Mouse (Mus musculus) adipocyte (in vitro differentiated cells): ENCODE measurements around the gene Arrdc4.
A peak's percentile ranks its signal among the peaks of the same experiment; 100 is the strongest.

Experiments
- DNase-seq: peaks from one replicate; pipeline ENCODE4 v3.0.0-alpha.2; 2016; ENCODE audit warnings: low spot score

Arrdc4 gene

DNA sequence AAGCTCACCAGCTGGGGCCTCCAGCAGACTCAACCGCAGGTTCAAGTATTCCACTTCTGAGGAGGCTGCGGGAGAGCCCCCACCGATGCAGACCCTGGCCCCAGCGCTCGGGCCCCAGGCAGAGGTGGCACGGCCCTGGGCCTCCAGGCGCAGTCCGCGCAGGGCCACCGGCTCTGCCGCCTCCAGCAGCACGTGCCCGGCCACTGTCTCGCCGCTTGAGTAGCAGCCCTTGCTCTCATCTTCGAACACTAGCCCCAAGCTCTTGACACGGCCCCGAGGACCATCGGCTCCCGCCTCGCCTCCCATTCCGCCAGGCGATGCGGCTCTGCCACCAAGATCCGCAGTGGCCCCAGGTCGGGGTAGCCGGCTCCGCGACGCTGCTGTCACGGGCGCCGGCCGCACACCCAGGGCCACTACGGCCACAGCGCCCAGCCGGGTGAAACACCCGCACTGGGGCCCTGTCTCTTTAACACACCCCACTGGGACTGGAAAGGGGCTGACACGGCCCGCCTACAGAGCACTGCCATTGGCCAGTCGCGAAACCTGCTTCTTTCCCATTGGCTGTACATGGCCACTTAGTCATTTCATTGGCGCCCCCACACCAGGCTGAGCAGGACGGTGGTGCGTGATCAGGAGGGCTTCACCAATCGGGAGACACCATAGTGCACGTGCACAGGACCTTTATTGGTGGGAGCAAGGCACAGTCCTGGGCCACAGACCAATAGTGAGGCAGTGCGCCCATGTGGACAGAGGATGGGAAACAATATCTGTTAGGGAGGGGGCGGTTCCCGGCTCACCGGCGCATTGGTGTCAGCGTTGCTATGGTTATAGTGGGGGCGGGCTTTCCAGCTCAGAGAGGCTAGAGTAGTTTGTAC is at the start of gene Arrdc4:
Gene Arrdc4, minus strand, starts transcription at position 481 of the 875 bp plus-strand sequence.
- DNase-seq = peak; percentile 97

DNA sequence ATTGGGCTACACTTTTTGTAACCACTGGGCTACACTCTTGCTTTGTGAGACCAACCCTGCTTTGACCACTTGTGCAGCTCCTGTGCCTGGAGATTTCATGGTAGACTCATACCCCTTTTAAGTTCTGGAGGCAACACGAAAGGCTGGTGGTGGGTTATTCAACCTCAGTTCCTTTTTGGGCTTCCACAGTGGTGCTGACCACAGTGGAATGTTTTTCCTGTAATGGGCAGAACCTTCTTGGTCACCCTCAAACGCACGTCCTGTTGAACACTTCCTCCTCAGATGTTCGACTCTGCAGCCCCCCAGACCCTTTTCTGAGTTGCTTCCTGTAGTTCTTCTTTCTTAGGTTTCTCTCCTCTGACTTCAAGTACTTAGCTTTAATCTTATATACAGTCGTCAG is 46.5 kb upstream of the Arrdc4 start:
- DNase-seq = no peak

DNA sequence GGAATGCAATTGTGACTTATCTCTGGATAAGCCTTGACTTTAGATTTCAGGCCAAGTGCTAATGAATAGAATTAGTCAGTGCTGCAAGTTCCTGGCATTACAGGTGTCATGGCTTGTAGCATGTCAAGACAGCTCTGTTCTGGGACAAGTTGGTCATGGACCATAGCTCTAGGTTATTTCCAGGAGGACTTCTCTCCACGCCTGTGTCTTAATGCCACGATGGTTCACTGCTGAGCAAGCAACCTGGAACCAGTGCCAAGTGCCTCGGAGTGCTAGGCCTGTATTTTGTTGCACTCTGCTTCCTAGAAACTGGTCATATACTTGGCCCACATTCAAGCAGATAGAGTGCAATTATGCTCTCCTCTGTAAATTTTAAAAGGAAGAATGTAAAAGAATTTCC is 39.7 kb upstream of the Arrdc4 start:
- no peak for DNase-seq

DNA sequence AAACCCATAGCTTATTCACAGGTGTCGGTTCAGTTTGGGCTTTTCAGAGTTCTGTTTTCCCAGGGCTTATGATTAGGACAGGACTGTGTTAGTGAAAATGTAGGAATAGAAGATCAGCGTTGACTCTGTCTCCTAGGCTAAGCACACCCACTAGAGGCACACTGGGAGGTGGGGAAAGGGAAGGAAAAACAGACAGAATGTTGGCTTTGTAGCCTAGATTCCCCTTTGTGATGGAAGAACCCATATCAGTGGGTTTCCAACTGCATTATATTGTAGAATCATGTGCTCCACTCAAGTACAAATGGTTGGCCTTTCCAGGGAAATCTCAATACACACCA is 22.7 kb upstream of the Arrdc4 start:
- no peak for DNase-seq

DNA sequence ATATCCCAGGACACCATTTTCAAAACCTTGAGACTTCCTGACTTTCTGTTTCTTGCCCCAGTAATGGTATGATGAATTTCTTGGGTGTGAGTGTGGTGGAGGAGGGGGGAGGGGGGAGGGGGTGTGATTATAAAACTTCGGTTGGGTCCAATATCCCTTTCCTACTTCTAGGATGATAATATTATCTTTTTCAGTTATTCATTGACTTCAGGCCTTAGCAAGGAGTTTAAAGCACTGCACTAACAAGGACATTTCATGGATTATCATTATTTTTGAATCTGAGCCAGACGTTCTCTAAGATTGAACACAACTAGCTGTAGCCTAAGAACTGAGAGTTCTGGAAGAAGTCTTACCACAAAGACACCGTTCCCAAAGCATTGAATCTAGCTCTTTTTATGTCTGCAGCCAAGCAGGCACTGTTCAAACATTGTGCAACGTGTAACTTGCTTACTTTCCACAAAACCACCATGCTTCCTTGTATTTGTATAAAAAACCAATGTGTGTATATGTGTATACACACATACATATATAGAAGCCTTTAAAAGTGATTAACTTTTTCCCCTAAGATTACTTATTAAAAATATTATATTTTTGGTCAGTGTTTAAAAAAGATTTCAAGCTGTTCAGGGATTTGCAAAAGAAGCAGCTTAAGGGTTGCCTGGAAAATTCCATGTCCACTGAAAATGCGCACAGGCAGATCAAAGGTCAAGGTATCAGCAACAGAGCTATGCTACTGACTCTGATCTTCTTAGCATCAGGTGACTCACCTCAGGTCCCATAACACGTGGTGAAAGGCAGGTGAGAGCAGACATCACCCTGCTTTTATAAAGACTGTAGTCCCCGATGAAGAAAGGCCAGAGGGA is 22.1 kb upstream of the Arrdc4 start:
- no peak for DNase-seq

DNA sequence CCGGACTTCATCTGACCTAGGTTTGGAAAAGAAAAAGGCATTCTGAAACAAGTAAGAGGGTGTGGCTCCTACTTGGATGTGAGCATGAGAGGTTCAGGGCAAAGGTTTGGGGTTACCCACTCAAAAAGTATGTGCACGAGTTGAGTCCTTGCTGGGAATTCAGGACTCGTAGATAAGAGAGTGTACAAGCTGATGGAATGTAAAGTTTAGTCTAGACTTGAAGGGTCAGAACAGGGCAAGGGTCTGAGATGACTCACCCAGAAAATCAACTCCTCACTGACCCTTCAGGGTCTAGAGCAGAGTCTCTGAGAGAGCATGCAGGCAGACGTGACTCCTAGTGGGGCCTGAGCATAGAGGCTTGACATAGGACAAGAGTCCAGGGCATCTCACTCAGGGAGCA is 16.9 kb upstream of the Arrdc4 start:
- DNase-seq = no peak

DNA sequence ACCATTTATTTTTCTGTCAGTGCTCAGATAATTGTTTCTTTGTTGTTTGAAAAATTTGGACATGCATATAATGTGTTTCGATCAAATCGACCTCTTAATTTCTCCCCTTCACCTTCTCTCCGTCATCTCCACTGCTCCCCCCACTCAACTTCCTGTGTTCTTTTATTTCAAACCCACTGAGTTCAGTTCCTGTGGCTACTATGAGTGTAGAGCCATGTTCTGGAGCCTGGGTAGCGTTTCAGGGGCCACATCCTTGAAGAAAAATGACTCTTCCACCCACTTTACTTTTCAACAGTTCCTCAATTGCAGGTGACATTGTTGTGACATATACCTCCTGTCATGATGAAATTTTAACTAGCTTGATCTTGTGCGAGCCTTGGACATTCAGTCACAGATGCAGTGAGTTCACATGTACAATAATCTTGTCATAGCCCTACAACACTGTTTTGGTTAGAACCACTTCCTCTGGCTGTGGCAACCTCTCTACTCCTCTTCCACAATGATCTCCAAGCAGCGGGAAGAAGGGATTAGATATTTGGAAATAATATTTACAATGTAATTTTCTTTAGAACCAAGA is 10.2 kb upstream of the Arrdc4 start:
- DNase-seq = no peak

DNA sequence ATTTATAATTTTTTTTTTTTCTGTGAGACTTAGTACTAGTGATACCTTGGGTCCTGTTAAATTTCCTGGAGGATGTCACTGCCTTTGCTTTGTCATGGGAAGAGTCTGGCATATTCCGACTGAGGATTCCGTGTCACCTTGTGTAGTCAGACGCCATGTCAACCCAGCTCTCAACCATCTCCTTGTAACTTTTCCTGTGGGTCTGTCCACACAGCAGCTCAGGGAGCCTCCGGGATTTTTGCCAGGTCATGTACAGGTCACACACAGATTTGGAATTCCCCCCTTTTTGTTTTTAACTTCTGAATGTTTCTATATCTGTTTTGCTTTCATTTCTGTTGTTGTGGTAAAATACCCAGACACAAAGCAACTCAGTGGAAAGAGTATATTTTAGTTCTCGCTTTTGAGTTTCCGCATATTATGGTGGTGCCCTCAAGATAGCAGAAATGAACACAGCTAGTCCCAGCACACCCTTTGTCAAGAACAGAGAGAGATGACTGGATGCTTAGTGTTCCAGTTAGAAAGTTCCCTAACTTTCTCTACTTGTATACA is 7.7 kb upstream of the Arrdc4 start:
- no peak for DNase-seq

DNA sequence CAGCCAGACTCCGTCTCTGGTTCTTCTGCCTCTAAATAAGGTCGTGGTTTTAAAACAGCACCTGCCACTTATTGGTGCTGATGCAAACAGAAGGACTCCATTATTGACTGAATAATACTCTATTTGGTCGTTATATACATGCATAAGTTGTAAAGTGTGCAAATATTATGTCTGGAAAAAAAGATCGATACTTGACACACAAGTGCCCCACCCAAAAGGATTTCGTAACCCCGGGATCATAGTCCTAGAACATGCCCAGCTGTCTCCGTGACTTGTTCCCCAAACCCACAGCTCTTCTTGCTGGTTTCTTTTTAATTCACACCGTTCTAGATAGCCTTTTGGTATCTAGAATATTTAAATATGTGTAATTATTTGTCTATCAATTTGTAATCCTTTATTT is 878 bp upstream of the Arrdc4 start:
- no peak for DNase-seq

DNA sequence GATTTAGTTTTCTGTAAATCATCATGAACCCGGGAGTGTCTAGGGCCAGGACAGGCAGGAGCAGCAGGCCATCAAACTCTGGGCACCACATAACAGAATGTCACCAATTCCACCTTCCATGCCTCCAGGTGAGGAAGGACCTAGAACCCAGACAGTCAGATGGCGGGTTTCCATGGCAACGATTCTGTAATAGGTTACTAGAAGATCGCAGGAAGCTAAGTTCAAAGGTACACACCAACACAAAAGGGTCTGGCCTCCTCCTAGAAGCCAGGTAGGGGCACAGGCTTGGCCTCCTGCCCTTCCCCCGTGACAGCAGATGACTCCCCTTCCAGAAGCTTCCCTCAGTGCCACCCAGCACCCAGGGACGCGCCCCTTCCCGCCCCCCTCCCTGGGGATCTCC is 680 bp downstream of the Arrdc4 start:
- DNase-seq = peak; percentile 14

DNA sequence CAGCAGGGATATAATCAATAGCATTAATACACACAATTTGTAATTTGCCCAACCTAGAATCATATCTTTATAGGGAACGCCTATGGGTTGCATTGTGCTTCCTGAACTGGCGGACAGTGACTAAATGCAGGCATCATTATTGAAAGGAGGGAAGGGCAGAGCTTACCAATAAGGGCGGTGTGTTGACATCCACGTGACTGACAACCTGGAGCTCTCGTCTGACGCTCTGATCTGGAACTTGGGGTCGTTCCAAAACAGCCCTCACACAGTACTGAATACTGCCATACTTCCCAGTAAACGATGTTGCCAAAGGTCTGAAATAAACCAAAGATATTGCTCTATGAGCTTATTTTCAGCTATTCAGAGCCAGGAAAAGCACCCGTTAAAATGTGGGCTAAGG is 4.4 kb downstream of the Arrdc4 start:
- no peak for DNase-seq

DNA sequence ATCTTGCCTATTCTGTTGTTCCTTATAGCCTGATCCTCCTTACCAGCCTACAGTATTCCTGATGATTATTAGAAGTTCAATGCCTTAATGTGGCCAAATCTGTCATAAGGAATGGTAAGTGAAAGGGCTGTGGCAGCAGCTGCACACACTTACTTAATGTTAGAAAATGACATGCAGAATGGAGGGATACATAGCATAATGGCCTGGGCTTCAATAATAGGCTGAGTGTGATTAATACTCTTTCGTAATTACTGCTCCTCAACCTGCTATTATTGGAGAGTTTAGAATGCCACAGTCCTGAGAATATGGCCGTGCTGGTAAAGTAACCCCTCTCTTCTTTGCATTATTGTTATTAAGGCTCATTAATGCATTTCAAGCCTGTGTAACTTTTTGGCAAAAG is 4.8 kb downstream of the Arrdc4 start:
- no peak for DNase-seq

DNA sequence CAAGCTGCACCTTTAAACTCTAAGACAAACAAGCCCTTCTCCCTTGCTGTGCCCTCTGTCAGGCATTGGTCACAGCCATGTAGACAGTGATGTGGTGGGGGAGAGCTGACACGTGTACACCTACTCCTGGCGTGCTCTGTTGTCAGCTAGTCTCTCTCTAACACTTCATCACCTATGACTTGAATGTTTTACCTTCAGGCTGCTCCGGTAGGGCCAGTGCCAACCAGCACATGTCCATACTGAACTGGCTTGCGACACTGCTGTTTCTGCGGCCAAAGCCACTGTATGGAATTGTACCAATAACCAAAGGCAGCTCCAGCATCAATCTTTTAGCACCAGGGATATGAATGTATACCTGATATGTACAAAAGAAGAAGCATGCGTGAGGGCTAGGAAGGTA is 8.3 kb downstream of the Arrdc4 start:
- DNase-seq = no peak

DNA sequence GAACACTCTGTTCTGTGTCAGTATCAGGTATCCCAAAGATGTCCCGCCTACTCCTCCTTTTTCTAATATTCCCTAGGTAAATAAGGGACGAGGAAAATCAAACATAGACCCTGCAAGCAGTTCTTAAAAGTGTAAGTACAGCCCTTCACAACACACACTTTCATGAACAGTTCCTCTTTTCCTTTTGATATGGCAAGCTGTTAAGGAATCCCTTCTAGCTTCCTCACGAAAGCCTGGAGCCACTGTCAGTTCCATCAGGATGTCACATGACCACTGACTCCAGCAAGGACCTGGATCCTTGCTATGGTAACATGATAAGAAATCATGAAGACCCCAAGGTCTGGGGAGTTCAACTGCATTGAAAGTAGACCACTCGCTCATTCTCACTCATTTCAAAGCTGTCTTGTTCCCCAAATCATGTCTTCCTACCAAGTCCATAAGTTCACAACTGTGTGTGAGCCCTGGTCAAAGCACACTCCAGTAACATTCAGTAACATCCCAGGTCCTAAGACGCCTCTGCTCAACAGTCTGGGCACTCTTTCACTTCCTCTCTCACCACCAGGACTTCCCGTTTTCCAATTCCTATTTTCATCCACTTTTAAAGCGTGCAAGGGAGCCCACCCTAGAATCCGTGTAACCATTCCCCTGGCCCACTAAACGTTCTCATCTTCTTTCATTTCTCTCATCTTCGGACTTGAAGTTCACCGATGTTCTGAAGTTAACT is 10.2 kb downstream of the Arrdc4 start:
- no peak for DNase-seq

DNA sequence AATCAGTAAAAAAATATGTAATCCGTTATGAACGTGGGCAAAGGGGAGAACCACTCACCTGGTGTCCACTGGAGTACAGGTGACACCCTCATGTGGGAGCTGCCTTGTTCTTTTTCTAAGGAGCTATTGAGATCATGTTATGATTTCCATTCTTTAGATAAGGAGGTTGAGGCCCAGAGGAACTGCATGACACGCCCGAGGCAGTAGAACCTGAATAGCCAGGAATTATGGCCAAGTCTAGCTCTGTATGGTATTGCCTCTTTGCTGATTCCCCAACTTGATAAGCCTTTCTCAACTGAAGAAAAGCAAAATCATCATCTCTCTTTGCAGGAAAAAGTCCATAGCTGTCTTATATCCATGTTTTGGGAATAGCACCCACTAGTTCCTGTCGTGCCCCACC is 22.7 kb downstream of the Arrdc4 start:
- DNase-seq = no peak

DNA sequence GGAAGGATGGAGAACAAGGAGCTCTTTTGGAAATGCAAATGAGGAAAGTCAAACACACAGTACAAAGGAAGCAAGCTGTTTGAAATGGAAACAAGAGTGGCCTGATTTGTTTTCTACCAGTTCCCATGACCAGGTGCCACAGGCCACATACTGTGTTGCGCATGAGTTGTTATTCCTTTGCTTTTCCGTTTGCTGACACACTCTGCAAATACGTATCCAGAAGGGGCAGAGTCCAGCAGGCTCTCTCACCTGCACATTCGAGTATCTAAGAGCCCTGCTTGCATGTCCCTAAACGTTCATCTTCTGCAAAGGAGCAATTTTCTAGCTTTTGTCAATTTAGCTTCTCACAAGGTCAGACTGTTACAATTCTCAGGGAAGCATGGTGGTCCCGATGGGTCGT is 24.3 kb downstream of the Arrdc4 start:
- no peak for DNase-seq

DNA sequence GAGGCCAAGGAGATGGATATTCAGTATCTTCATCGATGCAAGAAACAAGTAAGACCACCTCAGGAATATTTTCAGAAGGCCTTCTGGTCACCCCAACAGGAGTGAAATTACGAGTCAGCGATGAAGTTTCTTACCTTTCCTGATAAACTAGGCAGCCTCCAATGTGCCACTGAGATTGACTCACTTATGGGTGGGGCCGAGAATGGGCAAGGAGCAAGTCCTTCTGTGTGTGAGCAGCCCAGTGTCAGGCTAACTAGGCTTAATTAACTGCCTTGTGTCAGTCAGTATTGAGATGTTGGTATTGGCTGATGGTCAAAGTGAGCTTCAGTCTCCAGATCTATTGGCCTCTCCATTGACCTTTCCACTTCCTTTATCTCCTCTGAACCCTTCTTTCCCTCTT is 27.5 kb downstream of the Arrdc4 start:
- no peak for DNase-seq

DNA sequence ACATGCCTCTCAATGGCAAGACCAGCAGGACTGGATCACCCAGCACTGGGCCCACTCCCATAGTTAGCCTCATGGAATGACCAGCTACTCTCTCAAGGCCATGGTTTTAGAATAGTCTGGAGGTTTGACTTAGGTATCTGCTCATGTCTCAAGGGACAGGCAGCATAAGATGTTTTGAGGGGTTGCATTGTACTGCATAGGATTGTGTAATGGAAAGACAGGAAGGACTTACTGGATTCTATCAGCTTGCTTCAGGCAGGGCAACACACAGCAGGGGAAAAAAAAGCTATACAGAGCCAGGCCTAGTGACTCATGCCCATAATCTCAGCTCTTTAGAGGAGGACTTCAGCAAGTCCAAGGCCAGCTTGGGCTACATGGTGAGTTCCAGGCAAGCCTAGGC is 31.1 kb downstream of the Arrdc4 start:
- no peak for DNase-seq

DNA sequence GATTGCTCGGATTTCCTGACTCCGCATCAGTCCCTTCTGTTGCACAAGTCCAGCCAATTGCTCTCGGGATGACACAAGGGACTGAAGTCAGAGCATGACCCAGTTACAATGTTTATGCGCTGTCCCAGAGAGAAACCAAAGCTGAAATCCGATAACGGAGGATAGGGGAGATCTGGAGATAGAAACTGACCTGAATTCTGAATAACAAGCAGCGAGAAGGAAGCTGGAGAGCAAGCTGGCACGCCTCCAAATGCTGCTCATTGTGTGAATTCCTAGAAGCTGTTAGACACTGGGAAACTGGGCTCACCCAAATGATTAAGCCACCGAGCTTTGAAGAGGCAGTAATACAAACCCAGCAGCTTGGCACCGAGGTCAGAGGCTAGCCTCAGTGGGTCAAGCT is 31.5 kb downstream of the Arrdc4 start:
- peak; percentile 21 for DNase-seq

DNA sequence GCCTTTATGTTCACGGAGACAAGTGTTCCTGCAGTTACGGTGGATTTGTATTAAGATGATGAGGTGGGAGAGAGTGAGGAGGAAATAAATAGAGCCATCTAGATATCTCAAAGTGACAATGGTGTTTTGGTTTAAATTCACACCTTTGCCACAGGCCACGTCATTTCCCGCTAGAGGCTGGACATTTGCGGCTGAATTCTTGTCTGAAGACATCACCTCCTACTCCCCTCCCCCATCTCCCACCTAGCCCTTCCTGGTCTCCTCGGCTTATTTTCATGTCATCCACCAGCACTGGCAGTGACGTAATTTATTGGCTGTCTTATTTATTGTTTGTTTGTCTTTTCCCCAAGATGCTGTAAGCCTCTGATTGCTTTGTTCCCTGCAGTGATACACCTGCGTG is 32.1 kb downstream of the Arrdc4 start:
- DNase-seq = no peak

DNA sequence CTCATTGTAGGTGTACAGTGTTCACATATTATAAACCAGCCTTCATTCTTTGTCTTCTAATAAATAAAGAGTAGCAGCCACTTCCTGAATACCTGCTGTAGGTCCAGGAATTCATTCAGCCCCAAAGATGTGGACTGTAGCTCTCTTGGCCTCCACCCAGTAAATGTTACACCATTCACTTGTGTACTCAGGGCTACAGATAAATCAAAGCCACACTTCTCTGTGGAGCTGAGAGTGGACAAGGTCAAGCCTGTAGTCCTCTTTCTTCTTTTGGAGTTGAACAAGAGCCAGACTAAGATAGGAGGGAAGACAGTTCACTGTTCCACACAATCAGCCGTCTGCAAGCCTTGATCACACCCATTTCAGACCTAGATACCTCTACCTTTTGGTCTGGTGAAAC is 36.1 kb downstream of the Arrdc4 start:
- no peak for DNase-seq

DNA sequence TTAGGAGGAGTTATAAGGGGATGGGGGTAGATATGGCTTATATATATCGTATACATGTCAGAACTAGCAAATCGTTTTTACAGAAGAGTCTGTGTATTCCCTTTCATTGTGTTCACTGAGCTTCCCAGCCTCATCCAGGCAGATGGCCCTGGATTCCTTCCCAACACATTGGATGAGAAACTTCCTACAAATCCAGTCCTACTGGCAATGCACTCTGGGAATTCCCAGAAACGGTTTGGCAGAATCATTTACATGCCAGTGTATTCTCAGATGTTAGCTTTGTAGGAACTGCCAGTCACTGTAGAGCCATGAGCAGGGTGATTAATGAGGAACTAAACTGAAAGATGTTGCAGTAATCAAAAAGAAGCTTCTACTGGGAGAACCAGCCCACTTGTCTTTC is 36.6 kb downstream of the Arrdc4 start:
- DNase-seq = peak; percentile 16
